17 mouse cellular contexts compared by ENCODE assay signal in the genomic region with DNA sequence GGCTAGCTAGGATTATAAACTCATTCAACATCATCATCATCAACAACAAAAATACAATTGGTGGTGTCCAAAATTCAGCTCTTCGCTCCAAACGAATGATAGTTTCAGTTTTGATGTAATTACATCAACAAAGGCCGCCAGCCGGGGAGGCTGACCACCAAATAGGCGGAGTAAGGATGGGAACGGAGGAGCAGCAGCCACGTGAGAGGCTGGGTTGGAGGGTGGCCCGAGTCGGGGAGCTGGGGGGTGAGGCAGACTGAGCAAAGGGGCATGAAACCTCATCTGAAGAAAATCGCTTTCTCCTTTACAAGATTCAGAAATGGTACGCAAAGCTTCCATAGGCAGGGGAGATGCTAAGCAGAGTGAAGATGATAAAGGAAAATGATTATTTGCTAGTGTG. TPM values are rescaled to one million over a fixed set of nuclear protein-coding genes. Genes with fewer than 3 reads are reported as not detected.
DNase-seq lines count a peak whose midpoint lies in the region; ATAC-seq and TF ChIP-seq lines count a peak whose summit lies in the region.
"Had no signal": no experiment of that assay in that cellular context is flagged by ENCODE, and none has a peak within 500 bp of the region (broad histone marks: within the 10 kb centered on the region; RNA-seq: fewer than 3 reads in every experiment).

No protein-coding gene starts in this region.

- no peaks in the 10 kb centered on the region; the same call in 1 of the 2 replicates for H3K27me3 ChIP-seq in heart, embryonic 10.5 days (ENCODE audit: insufficient read depth, poor library complexity, severe bottlenecking)
- H3K27me3 ChIP-seq in liver, postnatal 0 days (ENCODE audit: insufficient read depth, low read length), result no peaks in the 10 kb centered on the region
- H3K27me3 ChIP-seq in cerebellum, adult 2 months (ENCODE audit: control insufficient read depth, insufficient read depth, low read length), result no peaks in the 10 kb centered on the region
- H3K27me3 ChIP-seq: embryonic facial prominence, embryonic 15.5 days; forebrain, embryonic 15.5 days; hindbrain, embryonic 12.5 days; intestine, embryonic 15.5 days; liver, embryonic 15.5 days; megakaryocyte, embryonic 14.5 days; neural tube, embryonic 13.5 days had no signal

- no peaks in the 10 kb centered on the region for H3K9me3 ChIP-seq in heart, embryonic 10.5 days
- H3K9me3 ChIP-seq in liver, postnatal 0 days (ENCODE audit: low read length), result no peaks in the 10 kb centered on the region
- H3K9me3 ChIP-seq: embryonic facial prominence, embryonic 15.5 days; forebrain, embryonic 15.5 days; hindbrain, embryonic 12.5 days; intestine, embryonic 15.5 days; liver, embryonic 15.5 days; megakaryocyte, embryonic 14.5 days; neural tube, embryonic 13.5 days had no signal

- no peak overlapping the region for H3K4me3 ChIP-seq in heart, embryonic 10.5 days
- no peak overlapping the region for H3K4me3 ChIP-seq in liver, postnatal 0 days (ENCODE audit: low read depth, low read length)
- no peak overlapping the region for H3K4me3 ChIP-seq in cerebellum, adult 2 months (replicated peaks; ENCODE audit: insufficient read depth, low read depth, low read length)
- H3K4me3 ChIP-seq: embryonic facial prominence, embryonic 15.5 days; forebrain, embryonic 15.5 days; hindbrain, embryonic 12.5 days; intestine, embryonic 15.5 days; liver, embryonic 15.5 days; megakaryocyte, embryonic 14.5 days; neural tube, embryonic 13.5 days had no signal

- H3K4me1 ChIP-seq in heart, embryonic 10.5 days, result no peaks in the 10 kb centered on the region
- no peaks in the 10 kb centered on the region for H3K4me1 ChIP-seq in liver, postnatal 0 days (ENCODE audit: insufficient read depth)
- H3K4me1 ChIP-seq in cerebellum, adult 2 months (ENCODE audit: control insufficient read depth, insufficient read depth, low read length), result no peaks in the 10 kb centered on the region
- H3K4me1 ChIP-seq: embryonic facial prominence, embryonic 15.5 days; forebrain, embryonic 15.5 days; hindbrain, embryonic 12.5 days; intestine, embryonic 15.5 days; liver, embryonic 15.5 days; megakaryocyte, embryonic 14.5 days; neural tube, embryonic 13.5 days had no signal

- H3K36me3 ChIP-seq in heart, embryonic 10.5 days, result no peaks in the 10 kb centered on the region
- no peaks in the 10 kb centered on the region for H3K36me3 ChIP-seq in liver, postnatal 0 days (replicated peaks; ENCODE audit: insufficient read depth, low read length)
- H3K36me3 ChIP-seq: embryonic facial prominence, embryonic 15.5 days; forebrain, embryonic 15.5 days; hindbrain, embryonic 12.5 days; intestine, embryonic 15.5 days; liver, embryonic 15.5 days; neural tube, embryonic 13.5 days had no signal

- WGBS in heart, embryonic 10.5 days, result 58% methylated on average over 11 of the region's 11 CpGs
- 69% methylated on average over 11 of the region's 11 CpGs for WGBS in liver, postnatal 0 days (ENCODE audit: insufficient replicate concordance)
- WGBS in cerebellum, adult 2 months, result 60% methylated on average over 11 of the region's 11 CpGs

- H3K4me2 ChIP-seq in liver, postnatal 0 days (ENCODE audit: low read depth, low read length), result no peak overlapping the region
- H3K4me2 ChIP-seq: embryonic facial prominence, embryonic 15.5 days; forebrain, embryonic 15.5 days; hindbrain, embryonic 12.5 days; intestine, embryonic 15.5 days; liver, embryonic 15.5 days; neural tube, embryonic 13.5 days had no signal

- DNase-seq in cerebellum, adult 11 months, result peak; percentile 27
- peak; percentile 12 for DNase-seq in heart, postnatal 4 days
- DNase-seq in heart, embryonic 10.5 days (ENCODE audit: low spot score), result no peak
- no peak for DNase-seq in liver, postnatal 0 days
- DNase-seq in liver, result no peak
- DNase-seq in cerebellum, adult 2 months, result peak; percentile 32 to 36
- DNase-seq: kidney, postnatal 14 days; retina, postnatal 1 day had no signal

- TF ChIP-seq POLR2A in cerebellum, adult 2 months (IDR thresholded peaks at IDR 0.05; ENCODE audit: borderline replicate concordance, insufficient read depth, low read length), result no peak

- ATAC-seq in cerebellum, adult (ENCODE audit: insufficient number of reproducible peaks, low FRiP score, low TSS enrichment), result no peak
- ATAC-seq in liver, postnatal 0 days, result no peak
- no peak for ATAC-seq in erythroid progenitor cell, adult 5-6 weeks (replicated peaks; ENCODE audit: low FRiP score, poor library complexity, severe bottlenecking)
- ATAC-seq: forebrain, embryonic 15.5 days had no signal

- no peak overlapping the region for H3K9ac ChIP-seq in liver, postnatal 0 days (replicated peaks)
- H3K9ac ChIP-seq: embryonic facial prominence, embryonic 15.5 days; forebrain, embryonic 15.5 days; hindbrain, embryonic 12.5 days; intestine, embryonic 15.5 days; liver, embryonic 15.5 days; neural tube, embryonic 13.5 days had no signal

- no peak overlapping the region for H3K27ac ChIP-seq in heart, embryonic 10.5 days
- 0 out of 2 replicates have a peak overlapping the region, but pooled peaks have one; percentile 29 for H3K27ac ChIP-seq in liver, postnatal 0 days (ENCODE audit: low read depth)
- H3K27ac ChIP-seq in cerebellum, adult 2 months (ENCODE audit: insufficient read depth, low read length), result no peak overlapping the region
- H3K27ac ChIP-seq: embryonic facial prominence, embryonic 15.5 days; forebrain, embryonic 15.5 days; hindbrain, embryonic 12.5 days; intestine, embryonic 15.5 days; liver, embryonic 15.5 days; neural tube, embryonic 13.5 days had no signal

- no peak for TF ChIP-seq EP300 in liver, postnatal 0 days (IDR thresholded peaks at IDR 0.05; ENCODE audit: low read depth)

- TF ChIP-seq CTCF in liver, postnatal 0 days (IDR thresholded peaks at IDR 0.05; ENCODE audit: low read depth), result no peak
- no peak for TF ChIP-seq CTCF in cerebellum, adult 2 months (IDR thresholded peaks at IDR 0.05; ENCODE audit: borderline replicate concordance, insufficient read depth, low read depth, low read length)

RNA-seq across cellular contexts. Expression of gene Srd5a1, which starts 34.6 kb away (rescaled TPM):
- total RNA-seq in heart, postnatal 4 days (2021), result 1 to 10 TPM; 2.4 to 2.7 TPM
- polyA plus RNA-seq in heart, embryonic 10.5 days (2016; fragmentation: Nextera tagmentation; extraction: Ambion mirVana), result 8.5 and 12.0 TPM in 2 replicates
- 4.7 and 5.2 TPM in 2 replicates for polyA plus RNA-seq in liver, postnatal 0 days (2015; fragmentation: Nextera tagmentation; extraction: Ambion mirVana)
- polyA plus RNA-seq in cerebellum, adult 2 months (2012; rRNA removed), result 12.3 and 14.9 TPM in 2 replicates
- total RNA-seq in erythroid progenitor cell, adult 5-6 weeks (2015; ENCODE audit: low replicate concordance), result 2.1 and 2.2 TPM in 2 replicates
- not detected in 2 replicates for total RNA-seq in erythroid progenitor cell, adult 5-6 weeks (2017; ENCODE audit: low replicate concordance)

RNA-seq across cellular contexts. Expression of gene Tent4a, which starts 42.3 kb away (rescaled TPM):
- 10 to 100 TPM; 23.1 to 25.0 TPM for total RNA-seq in heart, postnatal 4 days (2021)
- 3.2 and 4.6 TPM in 2 replicates for polyA plus RNA-seq in heart, embryonic 10.5 days (2016; fragmentation: Nextera tagmentation; extraction: Ambion mirVana)
- 1.9 and 2.4 TPM in 2 replicates for polyA plus RNA-seq in liver, postnatal 0 days (2015; fragmentation: Nextera tagmentation; extraction: Ambion mirVana)
- polyA plus RNA-seq in cerebellum, adult 2 months (2012; rRNA removed), result 26.2 and 27.4 TPM in 2 replicates
- total RNA-seq in erythroid progenitor cell, adult 5-6 weeks (2015; ENCODE audit: low replicate concordance), result 34.0 and 37.5 TPM in 2 replicates
- total RNA-seq in erythroid progenitor cell, adult 5-6 weeks (2017; ENCODE audit: low replicate concordance), result 33.8 and 48.0 TPM in 2 replicates

RNA-seq across cellular contexts. Expression of gene Nsun2, which starts 43.1 kb away (rescaled TPM):
- 10 to 100 TPM; 48.9 to 50.9 TPM for total RNA-seq in heart, postnatal 4 days (2021)
- 106 and 140 TPM in 2 replicates for polyA plus RNA-seq in heart, embryonic 10.5 days (2016; fragmentation: Nextera tagmentation; extraction: Ambion mirVana)
- 46.0 and 47.5 TPM in 2 replicates for polyA plus RNA-seq in liver, postnatal 0 days (2015; fragmentation: Nextera tagmentation; extraction: Ambion mirVana)
- 67.1 and 68.8 TPM in 2 replicates for polyA plus RNA-seq in cerebellum, adult 2 months (2012; rRNA removed)
- 21.8 and 22.3 TPM in 2 replicates for total RNA-seq in erythroid progenitor cell, adult 5-6 weeks (2015; ENCODE audit: low replicate concordance)
- 28.1 and 33.8 TPM in 2 replicates for total RNA-seq in erythroid progenitor cell, adult 5-6 weeks (2017; ENCODE audit: low replicate concordance)

Comparison
In these comparisons a context has a peak if more than half of its experiments do, and no peak if none do; other contexts are left out.
1. DNase-seq: peak in cerebellum, adult 11 months (single experiment), heart, postnatal 4 days (single experiment) and cerebellum, adult 2 months (2 of 2); none in heart, embryonic 10.5 days (single experiment), liver, postnatal 0 days (single experiment) and liver (single experiment).